Mouse (Mus musculus) thymus, postnatal 25 days (tissue): ENCODE results near the gene Polr3h.

Source experiments
- DNase-seq: peaks from one replicate; pipeline ENCODE4 v3.0.0; 2022

Gene Polr3h

GRCm38 (mm10) chr15:81949076-81949475, 23.0 kb upstream of the Polr3h start:
- DNase-seq: no peak

- no peak for DNase-seq
These were observed 17.2 kb upstream of the Polr3h start for GRCm38 (mm10) chr15:81943176-81943749.

GRCm38 (mm10) chr15:81941010-81941409, 15.0 kb upstream of the Polr3h start:
- DNase-seq: no peak

GRCm38 (mm10) chr15:81940219-81940618, 14.2 kb upstream of the Polr3h start:
- no peak for DNase-seq

GRCm38 (mm10) chr15:81939774-81940173, 13.7 kb upstream of the Polr3h start:
- DNase-seq: no peak

GRCm38 (mm10) chr15:81939157-81939715, 13.2 kb upstream of the Polr3h start:
- no peak for DNase-seq

GRCm38 (mm10) chr15:81938246-81938645, 12.2 kb upstream of the Polr3h start:
- peak; percentile 24 for DNase-seq

GRCm38 (mm10) chr15:81937098-81937972, 11.3 kb upstream of the Polr3h start:
- no peak for DNase-seq

GRCm38 (mm10) chr15:81936679-81937078, 10.6 kb upstream of the Polr3h start, which contains the start of gene Csdc2:
Gene Csdc2 (plus strand): TSS chr15:81936759.
- DNase-seq: no peak

GRCm38 (mm10) chr15:81935869-81936637, 10.0 kb upstream of the Polr3h start:
- DNase-seq: no peak

GRCm38 (mm10) chr15:81933986-81934385, 7.9 kb upstream of the Polr3h start:
- no peak for DNase-seq

- DNase-seq: peak; percentile 58
These were observed 7.0 kb upstream of the Polr3h start for GRCm38 (mm10) chr15:81932951-81933470.

- DNase-seq: no peak
These were observed 2.2 kb upstream of the Polr3h start for GRCm38 (mm10) chr15:81928277-81928676.

GRCm38 (mm10) chr15:81927741-81928140, 1.7 kb upstream of the Polr3h start:
- no peak for DNase-seq

- DNase-seq: no peak
These were observed 394 bp upstream of the Polr3h start for GRCm38 (mm10) chr15:81926446-81926822.

- no peak for DNase-seq
These were observed 1.1 kb downstream of the Polr3h start for GRCm38 (mm10) chr15:81924933-81925332.

GRCm38 (mm10) chr15:81921255-81921654, 4.8 kb downstream of the Polr3h start:
- no peak for DNase-seq

- no peak for DNase-seq
These were observed 5.4 kb downstream of the Polr3h start for GRCm38 (mm10) chr15:81920546-81921217.

GRCm38 (mm10) chr15:81919062-81919461, 7.0 kb downstream of the Polr3h start:
- no peak for DNase-seq

GRCm38 (mm10) chr15:81917621-81918463, 8.2 kb downstream of the Polr3h start:
- peak; percentile 83 for DNase-seq

GRCm38 (mm10) chr15:81917201-81917600, 8.8 kb downstream of the Polr3h start:
- DNase-seq: no peak
